In genomic region chr4:43874501-43874900, GRCm38 (mm10) we compare ENCODE assay signal across 10 mouse cellular contexts. TPM values are rescaled to one million over a fixed set of nuclear protein-coding genes. Genes with fewer than 3 reads are reported as not detected.
DNase-seq lines count a peak whose midpoint lies in the region; ATAC-seq lines count a peak whose summit lies in the region.
"Had no signal": no experiment of that assay in that cellular context is flagged by ENCODE, and none has a peak within 500 bp of the region (broad histone marks: within the 10 kb centered on the region; RNA-seq: fewer than 3 reads in every experiment).

No protein-coding gene starts in this region.

- 36% methylated on average over 7 of the region's 7 CpGs for WGBS in kidney, embryonic 14.5 days
- 60% methylated on average over 7 of the region's 7 CpGs for WGBS in forebrain, embryonic 10.5 days
- WGBS in limb, embryonic 11.5 days, result 51% methylated on average over 7 of the region's 7 CpGs
- WGBS in neural tube, embryonic 15.5 days, result 46% methylated on average over 7 of the region's 7 CpGs

- H3K27me3 ChIP-seq in kidney, embryonic 14.5 days (ENCODE audit: control insufficient read depth, insufficient read depth, low read length), result no peaks in the 10 kb centered on the region
- H3K27me3 ChIP-seq in forebrain, embryonic 10.5 days (ENCODE audit: poor library complexity, severe bottlenecking), result 0 out of 2 replicates have a peak, but pooled peaks cover 6% of the 10 kb centered on the region
- H3K27me3 ChIP-seq in limb, embryonic 11.5 days (ENCODE audit: control insufficient read depth, insufficient read depth, low read length), result no peaks in the 10 kb centered on the region
- H3K27me3 ChIP-seq in neural tube, embryonic 15.5 days (replicated peaks), result no peaks in the 10 kb centered on the region

- ATAC-seq in kidney, embryonic 14.5 days (ENCODE audit: low FRiP score, low TSS enrichment), result no peak
- ATAC-seq in limb, embryonic 11.5 days (ENCODE audit: insufficient number of reproducible peaks, low FRiP score, low TSS enrichment, low read depth), result no peak
- ATAC-seq in neural tube, embryonic 15.5 days (ENCODE audit: low FRiP score), result no peak
- ATAC-seq in megakaryocyte progenitor cell, adult 5-6 weeks (replicated peaks; ENCODE audit: poor library complexity), result no peak

- H3K27ac ChIP-seq in kidney, embryonic 14.5 days (ENCODE audit: low read depth, low read length), result no peak overlapping the region
- H3K27ac ChIP-seq in forebrain, embryonic 10.5 days, result peak overlapping the region; percentile 98
- no peak overlapping the region for H3K27ac ChIP-seq in limb, embryonic 11.5 days (replicated peaks; ENCODE audit: low read depth, low read length)
- no peak overlapping the region for H3K27ac ChIP-seq in neural tube, embryonic 15.5 days (replicated peaks)

- DNase-seq in kidney, adult 18-20 months, result no peak
- DNase-seq in forebrain, embryonic 10.5 days (ENCODE audit: extremely low spot score, low spot score), result no peak
- DNase-seq in limb, embryonic 11.5 days (ENCODE audit: low spot score), result no peak
- DNase-seq in thymus, postnatal 10 days (ENCODE audit: low spot score in 2 of 2), result no peak
- DNase-seq in urinary bladder, postnatal 25 days (ENCODE audit: low spot score), result no peak
- DNase-seq: kidney, postnatal 4 days had no signal

- H3K4me2 ChIP-seq in kidney, embryonic 14.5 days (replicated peaks; ENCODE audit: low read depth, low read length), result peak overlapping the region; percentile 84
- H3K4me2 ChIP-seq in limb, embryonic 11.5 days (ENCODE audit: low read depth, severe bottlenecking), result peak overlapping the region; percentile 70
- H3K4me2 ChIP-seq in neural tube, embryonic 15.5 days, result peak overlapping the region; percentile 90

- peaks cover 5% of the 10 kb centered on the region; the same call in 1 of the 2 replicates for H3K4me1 ChIP-seq in kidney, embryonic 14.5 days (ENCODE audit: control insufficient read depth, insufficient read depth, low read length)
- H3K4me1 ChIP-seq in forebrain, embryonic 10.5 days, result peaks cover 38% of the 10 kb centered on the region
- peaks cover 14% of the 10 kb centered on the region for H3K4me1 ChIP-seq in limb, embryonic 11.5 days (ENCODE audit: control insufficient read depth, insufficient read depth, low read length)
- peaks cover 30% of the 10 kb centered on the region for H3K4me1 ChIP-seq in neural tube, embryonic 15.5 days

- H3K4me3 ChIP-seq in kidney, embryonic 14.5 days (ENCODE audit: low read length), result peak overlapping the region; percentile 88; the same call in 1 of the 2 replicates
- H3K4me3 ChIP-seq in forebrain, embryonic 10.5 days, result peak overlapping the region; percentile 91
- no peak overlapping the region for H3K4me3 ChIP-seq in limb, embryonic 11.5 days (ENCODE audit: low read depth, low read length)
- peak overlapping the region; percentile 87 for H3K4me3 ChIP-seq in neural tube, embryonic 15.5 days (replicated peaks)

- peak overlapping the region; percentile 81; the same call in 1 of the 2 replicates for H3K9ac ChIP-seq in kidney, embryonic 14.5 days (ENCODE audit: low read depth, low read length)
- H3K9ac ChIP-seq in limb, embryonic 11.5 days (ENCODE audit: low read length), result no peak overlapping the region; the same call in 1 of the 2 replicates
- peak overlapping the region; percentile 80; the same call in 1 of the 2 replicates for H3K9ac ChIP-seq in neural tube, embryonic 15.5 days (replicated peaks)

- H3K36me3 ChIP-seq in kidney, embryonic 14.5 days (ENCODE audit: control insufficient read depth, insufficient read depth, low read length), result no peaks in the 10 kb centered on the region
- H3K36me3 ChIP-seq in forebrain, embryonic 10.5 days (replicated peaks), result no peaks in the 10 kb centered on the region
- no peaks in the 10 kb centered on the region for H3K36me3 ChIP-seq in limb, embryonic 11.5 days (ENCODE audit: control insufficient read depth, insufficient read depth, low read length)
- no peaks in the 10 kb centered on the region for H3K36me3 ChIP-seq in neural tube, embryonic 15.5 days

- H3K9me3 ChIP-seq in kidney, embryonic 14.5 days (ENCODE audit: control insufficient read depth, low read length), result no peaks in the 10 kb centered on the region
- H3K9me3 ChIP-seq in forebrain, embryonic 10.5 days, result peaks cover 7% of the 10 kb centered on the region
- no peaks in the 10 kb centered on the region for H3K9me3 ChIP-seq in limb, embryonic 11.5 days (ENCODE audit: control insufficient read depth, low read length)
- no peaks in the 10 kb centered on the region for H3K9me3 ChIP-seq in neural tube, embryonic 15.5 days (replicated peaks)

RNA-seq across cellular contexts. Expression of gene Reck, which starts 0.8 kb away (rescaled TPM):
- 16.9 and 26.2 TPM in 2 replicates for polyA plus RNA-seq in kidney, embryonic 14.5 days (2014; fragmentation: Nextera tagmentation; extraction: Ambion mirVana)
- polyA plus RNA-seq in forebrain, embryonic 10.5 days (2016; fragmentation: Nextera tagmentation; extraction: Ambion mirVana), result 9.4 and 11.2 TPM in 2 replicates
- 25.7 and 26.1 TPM in 2 replicates for polyA plus RNA-seq in limb, embryonic 11.5 days (2014; fragmentation: Nextera tagmentation; extraction: Ambion mirVana)
- polyA plus RNA-seq in neural tube, embryonic 15.5 days (2015; fragmentation: Nextera tagmentation; extraction: Ambion mirVana), result 6.2 and 8.3 TPM in 2 replicates
- total RNA-seq in megakaryocyte progenitor cell, adult 5-6 weeks (2015), result 1.5 and 1.8 TPM in 2 replicates
- 1.1 and 4.4 TPM in 2 replicates for total RNA-seq in megakaryocyte progenitor cell, adult 5-6 weeks (2017)

RNA-seq across cellular contexts. Expression of gene Olfr155, which starts 23.1 kb away (rescaled TPM):
- polyA plus RNA-seq in kidney, embryonic 14.5 days (2014; fragmentation: Nextera tagmentation; extraction: Ambion mirVana), result not detected in 2 replicates
- polyA plus RNA-seq in forebrain, embryonic 10.5 days (2016; fragmentation: Nextera tagmentation; extraction: Ambion mirVana), result not detected in 2 replicates
- not detected in 2 replicates for polyA plus RNA-seq in limb, embryonic 11.5 days (2014; fragmentation: Nextera tagmentation; extraction: Ambion mirVana)
- not detected in 2 replicates for polyA plus RNA-seq in neural tube, embryonic 15.5 days (2015; fragmentation: Nextera tagmentation; extraction: Ambion mirVana)
- not detected in 2 replicates for total RNA-seq in megakaryocyte progenitor cell, adult 5-6 weeks (2015)
- not detected in 2 replicates for total RNA-seq in megakaryocyte progenitor cell, adult 5-6 weeks (2017)
- polyA plus RNA-seq: thymus, postnatal 0 days had no signal

RNA-seq across cellular contexts. Expression of gene Olfr157, which starts 34.5 kb away (rescaled TPM):
- polyA plus RNA-seq in kidney, embryonic 14.5 days (2014; fragmentation: Nextera tagmentation; extraction: Ambion mirVana), result not detected in 2 replicates
- polyA plus RNA-seq in forebrain, embryonic 10.5 days (2016; fragmentation: Nextera tagmentation; extraction: Ambion mirVana), result not detected in 2 replicates
- not detected in 2 replicates for polyA plus RNA-seq in limb, embryonic 11.5 days (2014; fragmentation: Nextera tagmentation; extraction: Ambion mirVana)
- not detected in 2 replicates for polyA plus RNA-seq in neural tube, embryonic 15.5 days (2015; fragmentation: Nextera tagmentation; extraction: Ambion mirVana)
- not detected in 2 replicates for total RNA-seq in megakaryocyte progenitor cell, adult 5-6 weeks (2015)
- not detected in 2 replicates for total RNA-seq in megakaryocyte progenitor cell, adult 5-6 weeks (2017)
- polyA plus RNA-seq: thymus, postnatal 0 days had no signal

RNA-seq across cellular contexts. Expression of gene Olfr156, which starts 50.8 kb away (rescaled TPM):
- not detected in 2 replicates for polyA plus RNA-seq in kidney, embryonic 14.5 days (2014; fragmentation: Nextera tagmentation; extraction: Ambion mirVana)
- polyA plus RNA-seq in forebrain, embryonic 10.5 days (2016; fragmentation: Nextera tagmentation; extraction: Ambion mirVana), result not detected in 2 replicates
- polyA plus RNA-seq in limb, embryonic 11.5 days (2014; fragmentation: Nextera tagmentation; extraction: Ambion mirVana), result 0.16 and 0.34 TPM in 2 replicates
- not detected in 2 replicates for polyA plus RNA-seq in neural tube, embryonic 15.5 days (2015; fragmentation: Nextera tagmentation; extraction: Ambion mirVana)
- total RNA-seq in megakaryocyte progenitor cell, adult 5-6 weeks (2015), result not detected in 2 replicates
- not detected in 2 replicates for total RNA-seq in megakaryocyte progenitor cell, adult 5-6 weeks (2017)
- polyA plus RNA-seq: thymus, postnatal 0 days had no signal
